Mouse (Mus musculus): Measurements from ENCODE around the gene Ccnb1.
"Not testable (repeated sequence)": the region's sequence is repeated elsewhere in the genome, so short reads cannot be mapped to it uniquely, and the experiment has no call there.

Ccnb1 gene

GRCm38 (mm10) chr13:100786414-100786867 is at the start of gene Ccnb1:
Gene Ccnb1, minus strand, starts transcription at chr13:100786570.
- peak; percentile 89 for DNase-seq

- no peak for DNase-seq
Measured at GRCm38 (mm10) chr13:100834777-100835176, 48.4 kb upstream of the Ccnb1 start.

- DNase-seq: no peak
Measured at GRCm38 (mm10) chr13:100833640-100834002, 47.3 kb upstream of the Ccnb1 start.

- peak; percentile 99 for DNase-seq
Measured at GRCm38 (mm10) chr13:100832741-100833639, 46.6 kb upstream of the Ccnb1 start, which contains the start of gene Slc30a5. Gene Slc30a5, minus strand, starts transcription at chr13:100833427.

- DNase-seq: no peak
Measured at GRCm38 (mm10) chr13:100832188-100832587, 45.8 kb upstream of the Ccnb1 start.

GRCm38 (mm10) chr13:100831123-100831522 is 44.8 kb upstream of the Ccnb1 start:
- no peak for DNase-seq

- DNase-seq: peak; percentile 43
Measured at GRCm38 (mm10) chr13:100825627-100826410, 39.4 kb upstream of the Ccnb1 start.

- DNase-seq: no peak
Measured at GRCm38 (mm10) chr13:100824916-100825315, 38.5 kb upstream of the Ccnb1 start.

GRCm38 (mm10) chr13:100824306-100824705 is 37.9 kb upstream of the Ccnb1 start:
- DNase-seq: no peak

GRCm38 (mm10) chr13:100823863-100824262 is 37.5 kb upstream of the Ccnb1 start:
- no peak for DNase-seq

GRCm38 (mm10) chr13:100814451-100814850 is 28.1 kb upstream of the Ccnb1 start:
- DNase-seq: no peak

GRCm38 (mm10) chr13:100805776-100806175 is 19.4 kb upstream of the Ccnb1 start:
- no peak for DNase-seq

GRCm38 (mm10) chr13:100797171-100797570 is 10.8 kb upstream of the Ccnb1 start:
- no peak for DNase-seq

- no peak for DNase-seq
Measured at GRCm38 (mm10) chr13:100789083-100789482, 2.7 kb upstream of the Ccnb1 start.

GRCm38 (mm10) chr13:100788057-100788456 is 1.7 kb upstream of the Ccnb1 start:
- DNase-seq: not testable (repeated sequence)

- DNase-seq: peak; percentile 42
Measured at GRCm38 (mm10) chr13:100787316-100788010, 1.1 kb upstream of the Ccnb1 start.

GRCm38 (mm10) chr13:100785806-100786413 is 460 bp downstream of the Ccnb1 start:
- no peak for DNase-seq

- no peak for DNase-seq
Measured at GRCm38 (mm10) chr13:100777491-100777890, 8.9 kb downstream of the Ccnb1 start.

GRCm38 (mm10) chr13:100776710-100777109 is 9.7 kb downstream of the Ccnb1 start:
- DNase-seq: no peak

- no peak for DNase-seq
Measured at GRCm38 (mm10) chr13:100776056-100776419, 10.3 kb downstream of the Ccnb1 start.

- peak; percentile 85 for DNase-seq
Measured at GRCm38 (mm10) chr13:100775252-100776055, 10.9 kb downstream of the Ccnb1 start, which contains the start of gene Cenph. Gene Cenph, minus strand, starts transcription at chr13:100775899.

GRCm38 (mm10) chr13:100774704-100775103 is 11.7 kb downstream of the Ccnb1 start:
- DNase-seq: no peak
